Mouse (Mus musculus): ENCODE measurements around the gene Tmem109.

DNA sequence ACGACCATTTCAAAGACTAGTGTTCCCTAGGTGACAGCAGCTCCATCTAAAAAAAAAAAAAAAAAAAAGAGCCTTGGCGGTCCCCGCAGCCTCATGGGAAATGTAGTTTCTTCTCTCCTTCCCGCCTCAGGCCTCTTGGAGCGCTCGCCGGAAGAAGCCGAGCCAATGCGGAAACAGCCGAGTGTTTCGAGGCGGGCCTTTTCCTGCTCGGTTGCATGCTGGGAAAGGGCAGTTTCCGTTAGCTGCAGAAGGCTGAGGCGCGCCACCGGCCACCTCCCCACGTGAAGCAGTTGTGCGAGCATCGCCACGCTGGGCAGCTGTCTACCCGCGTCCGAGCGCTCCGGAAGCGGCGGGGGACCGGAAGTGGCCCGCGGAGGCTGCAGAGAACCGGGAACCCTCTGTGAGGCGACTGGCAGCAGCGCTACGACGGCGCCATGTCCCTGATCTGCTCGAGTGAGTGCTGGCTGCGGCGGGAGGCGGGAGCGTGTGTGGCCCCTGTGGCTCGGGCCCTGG lies 13.3 kb upstream of the Tmem109 start, which contains the start of gene Prpf19:
- 0 out of 2 replicates have a peak, but pooled peaks have one; percentile 23 for TF ChIP-seq CTCF (IDR thresholded peaks at IDR 0.05; ENCODE audit: low read depth)
- no peak for TF ChIP-seq EP300 (IDR thresholded peaks at IDR 0.05; ENCODE audit: low read depth)
